Mouse (Mus musculus): Measurements from ENCODE around the gene Gm49425.
"Not testable (repeated sequence)": the region's sequence is repeated elsewhere in the genome, so short reads cannot be mapped to it uniquely, and the experiment has no call there.

Gm49425 gene

DNA sequence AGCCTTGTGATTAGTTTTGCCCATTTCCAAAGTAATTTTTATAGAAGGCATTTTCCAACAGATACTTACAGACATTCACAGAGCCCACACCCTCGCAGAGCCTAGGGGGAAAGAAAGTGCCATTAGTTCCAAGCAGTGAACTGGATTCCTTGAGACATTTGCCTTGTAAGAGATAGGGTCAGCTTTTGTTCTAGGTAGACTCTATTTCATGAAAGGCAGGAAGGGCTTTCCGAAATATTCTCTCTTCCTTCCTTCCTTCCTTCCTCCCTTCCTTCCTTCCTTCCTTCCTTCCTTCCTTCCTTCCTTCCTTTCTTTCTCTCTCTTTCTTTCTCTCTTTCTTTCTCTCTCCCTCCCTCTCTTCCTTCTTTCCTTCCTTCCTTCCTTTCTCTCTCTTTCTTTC is at the start of gene Gm49425:
TSS of gene Gm49425 (minus strand) at position 101 of the 400 bp plus-strand sequence.
- DNase-seq: not testable (repeated sequence)

DNA sequence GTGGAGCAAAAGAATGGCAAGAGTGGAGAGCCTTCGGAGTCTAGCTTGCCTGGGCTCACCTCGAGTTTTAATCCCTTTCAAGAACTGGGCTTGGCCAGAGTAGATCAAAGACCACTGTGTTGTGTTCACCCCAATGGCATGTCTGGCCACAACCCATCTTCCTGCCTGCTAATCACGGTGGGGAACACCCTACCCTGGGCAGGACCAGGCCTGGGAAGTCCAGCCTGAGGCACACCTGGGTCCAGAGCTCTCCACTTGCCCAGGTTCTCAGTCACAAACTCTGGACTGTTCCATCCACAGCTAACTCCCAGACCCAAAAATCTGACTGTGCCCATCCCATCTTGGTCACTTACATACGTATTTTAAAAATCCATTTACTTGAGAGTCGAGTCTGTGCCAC is 45.8 kb upstream of the Gm49425 start, which contains the start of gene Krt90:
TSS of gene Krt90 (minus strand) at position 101 of the 400 bp plus-strand sequence.
- no peak for DNase-seq

DNA sequence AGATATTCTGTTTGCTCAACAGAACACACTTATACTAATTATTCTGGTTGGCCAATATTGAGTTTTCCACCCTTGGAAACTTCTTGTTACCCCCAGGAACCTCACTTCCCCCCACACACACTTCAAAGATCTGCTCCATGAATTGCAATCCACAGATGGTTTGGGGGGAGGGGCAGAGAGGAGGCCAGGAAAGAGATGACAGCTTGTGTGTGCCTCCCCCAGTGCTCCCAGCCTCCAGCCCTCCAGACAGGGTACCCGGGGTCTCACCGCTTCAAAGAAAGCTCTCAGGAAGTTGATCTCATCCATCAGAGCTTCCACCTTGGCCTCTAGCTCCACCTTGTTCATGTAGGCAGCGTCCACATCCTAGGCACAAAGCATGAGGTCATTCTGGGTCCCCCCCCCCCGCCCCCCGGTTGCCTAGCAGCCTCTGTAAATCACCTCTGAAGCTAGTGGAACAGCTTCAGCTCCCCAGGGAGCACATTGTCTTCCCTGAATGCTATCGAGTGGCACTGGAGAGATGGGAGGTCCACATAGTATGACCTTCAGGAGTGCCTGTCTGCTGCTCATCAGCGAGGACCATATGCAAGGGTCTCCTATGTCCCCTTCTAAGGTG is 41.1 kb upstream of the Gm49425 start:
- DNase-seq: no peak

DNA sequence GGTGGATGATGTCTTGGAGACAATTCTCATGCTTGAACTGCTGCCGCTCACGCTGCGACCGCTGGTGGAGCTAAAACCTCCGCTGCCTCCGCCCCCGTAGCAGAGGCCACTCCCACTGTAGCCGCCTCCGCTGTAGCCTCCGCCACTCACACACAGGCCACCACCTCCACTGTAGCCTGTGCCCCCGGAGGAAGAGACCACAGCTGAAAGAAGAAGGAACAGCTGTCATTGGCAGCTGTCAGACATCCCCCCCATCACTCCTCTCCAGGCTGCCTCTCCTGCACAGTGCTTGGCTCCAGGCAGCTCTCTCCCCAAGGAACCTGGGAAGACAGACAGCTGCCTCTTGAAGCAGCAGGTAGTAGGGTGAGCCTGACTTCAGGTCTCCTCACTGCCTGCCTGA is 36.1 kb upstream of the Gm49425 start:
- peak; percentile 23 for DNase-seq

DNA sequence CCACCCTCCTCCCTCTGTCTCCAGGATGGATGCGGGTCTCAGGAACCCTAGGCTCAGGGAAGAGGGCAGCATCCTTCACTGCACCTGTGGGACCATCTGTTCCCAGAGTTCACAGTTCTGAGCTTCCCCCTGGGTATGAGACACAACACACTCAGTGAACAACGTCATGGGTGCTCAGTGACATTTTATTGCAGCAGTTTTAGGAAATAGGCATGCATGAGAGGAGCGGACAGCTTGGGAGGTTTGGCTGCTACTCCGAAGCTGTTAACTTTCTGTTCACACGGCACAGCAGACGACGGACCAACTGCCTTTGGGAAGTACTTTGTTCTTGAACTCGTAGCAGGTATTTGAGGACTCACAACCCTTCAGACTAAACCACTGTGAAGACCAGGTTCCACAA is 35.1 kb upstream of the Gm49425 start:
- peak; percentile 20 for DNase-seq

DNA sequence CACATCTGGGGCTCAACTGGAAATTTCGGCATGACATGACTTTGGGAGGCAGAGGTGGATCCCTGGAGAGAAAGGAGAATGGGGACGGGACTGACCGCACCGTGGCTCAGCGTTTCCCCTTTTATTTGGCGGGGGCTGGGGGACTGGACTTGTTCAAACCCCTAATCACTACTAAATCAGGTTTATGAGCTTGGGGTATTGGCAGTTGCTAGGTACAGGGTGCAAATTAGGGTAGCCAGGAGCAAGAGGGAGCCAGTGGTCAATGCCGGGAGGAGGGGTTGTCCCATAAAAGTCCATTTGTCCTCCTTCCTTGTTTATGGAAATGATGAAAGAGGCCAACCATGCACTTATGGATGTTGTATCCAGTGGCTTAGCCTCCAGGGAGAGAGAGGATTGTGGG is 33.5 kb upstream of the Gm49425 start, which contains the start of gene Krt82:
TSS of gene Krt82 (minus strand) at position 101 of the 400 bp plus-strand sequence.
- DNase-seq: no peak

DNA sequence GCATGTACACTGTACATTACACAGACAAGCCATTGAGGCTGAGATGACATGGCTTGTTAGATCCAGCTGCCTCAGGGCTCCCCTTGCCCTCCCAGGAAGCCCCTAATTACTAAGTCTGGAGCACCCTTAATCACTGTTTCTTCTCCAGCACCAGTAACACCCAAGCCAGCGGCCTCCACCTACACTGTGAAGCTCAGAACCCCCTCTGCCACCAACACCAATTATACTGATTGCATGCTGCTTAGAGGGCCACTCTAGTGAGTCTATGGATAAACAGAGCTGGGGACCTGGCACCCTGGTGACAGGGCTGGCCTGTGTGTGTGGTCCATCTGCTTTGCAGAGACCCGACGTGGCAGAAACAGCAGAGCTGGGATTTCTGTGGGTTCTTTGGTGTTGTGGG is 27.4 kb upstream of the Gm49425 start:
- DNase-seq: no peak

DNA sequence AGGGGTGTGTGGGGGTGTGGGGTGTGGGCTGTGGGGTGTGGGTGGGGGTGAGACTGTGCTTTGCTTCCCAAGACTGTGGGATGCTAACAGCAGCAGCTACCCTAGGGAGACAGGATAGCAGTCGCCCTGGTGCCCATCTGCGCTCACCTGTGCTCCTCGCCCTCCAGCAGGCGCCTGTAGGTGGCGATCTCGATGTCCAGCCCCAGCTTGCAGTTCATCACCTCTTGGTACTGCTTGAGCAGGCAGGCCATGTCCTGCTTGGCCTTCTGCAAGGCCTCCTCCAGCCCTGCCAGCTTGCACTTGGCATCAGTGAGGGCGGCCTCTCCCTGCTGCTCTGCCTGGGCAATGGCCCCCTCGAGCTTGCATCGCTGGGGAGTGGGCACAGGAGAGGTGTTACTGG is 25.5 kb upstream of the Gm49425 start:
- DNase-seq: no peak

DNA sequence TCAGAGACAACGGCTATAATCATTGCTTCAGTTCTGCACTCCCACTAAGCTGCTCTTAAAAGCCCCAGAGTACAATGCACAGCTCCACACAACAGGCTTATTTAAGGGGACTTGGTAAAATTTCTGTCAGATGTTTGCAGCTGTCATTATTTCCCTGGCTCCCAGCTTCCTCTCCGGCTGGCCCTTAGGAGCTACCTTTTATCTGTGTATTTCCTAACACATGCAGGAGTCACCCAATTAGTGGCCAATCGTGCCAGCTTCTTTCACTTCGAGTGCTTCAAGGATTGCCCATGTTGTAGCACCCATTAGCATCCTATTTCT is 21.5 kb upstream of the Gm49425 start:
- DNase-seq: no peak

DNA sequence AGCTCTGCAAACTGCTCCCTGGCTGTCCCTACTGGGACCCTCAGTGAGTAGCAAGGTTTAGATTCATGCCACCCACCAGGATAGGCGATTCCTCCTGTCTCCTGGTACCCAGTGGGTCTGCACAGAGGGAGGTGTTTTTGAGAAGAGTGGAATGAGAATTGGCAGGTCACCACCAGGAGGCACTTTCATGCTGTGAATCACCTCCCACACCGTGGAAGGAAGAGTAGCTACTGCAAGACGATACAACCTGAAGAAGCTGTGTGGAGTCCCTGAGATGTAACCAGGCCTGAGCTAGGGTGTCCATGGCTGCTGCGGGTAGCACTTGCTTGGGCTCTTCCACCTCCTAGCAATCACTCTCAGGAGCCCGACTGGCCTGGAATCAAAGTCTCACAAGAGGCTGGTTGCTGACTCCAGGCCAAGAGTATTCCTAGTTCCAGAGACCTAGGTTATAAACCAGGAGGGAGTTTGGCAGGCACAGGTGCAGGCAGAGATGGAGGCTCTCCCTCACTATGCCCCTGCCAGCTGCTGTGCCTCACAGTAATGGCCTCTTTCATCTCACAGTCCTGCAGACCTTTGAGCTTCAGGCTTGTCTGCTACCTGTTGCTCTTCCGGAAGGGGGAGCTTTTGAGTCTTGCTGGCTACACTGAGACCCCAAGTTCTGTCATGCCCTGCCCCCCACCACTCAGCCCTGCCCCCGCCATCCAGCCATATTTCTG is 21.0 kb upstream of the Gm49425 start:
- no peak for DNase-seq

DNA sequence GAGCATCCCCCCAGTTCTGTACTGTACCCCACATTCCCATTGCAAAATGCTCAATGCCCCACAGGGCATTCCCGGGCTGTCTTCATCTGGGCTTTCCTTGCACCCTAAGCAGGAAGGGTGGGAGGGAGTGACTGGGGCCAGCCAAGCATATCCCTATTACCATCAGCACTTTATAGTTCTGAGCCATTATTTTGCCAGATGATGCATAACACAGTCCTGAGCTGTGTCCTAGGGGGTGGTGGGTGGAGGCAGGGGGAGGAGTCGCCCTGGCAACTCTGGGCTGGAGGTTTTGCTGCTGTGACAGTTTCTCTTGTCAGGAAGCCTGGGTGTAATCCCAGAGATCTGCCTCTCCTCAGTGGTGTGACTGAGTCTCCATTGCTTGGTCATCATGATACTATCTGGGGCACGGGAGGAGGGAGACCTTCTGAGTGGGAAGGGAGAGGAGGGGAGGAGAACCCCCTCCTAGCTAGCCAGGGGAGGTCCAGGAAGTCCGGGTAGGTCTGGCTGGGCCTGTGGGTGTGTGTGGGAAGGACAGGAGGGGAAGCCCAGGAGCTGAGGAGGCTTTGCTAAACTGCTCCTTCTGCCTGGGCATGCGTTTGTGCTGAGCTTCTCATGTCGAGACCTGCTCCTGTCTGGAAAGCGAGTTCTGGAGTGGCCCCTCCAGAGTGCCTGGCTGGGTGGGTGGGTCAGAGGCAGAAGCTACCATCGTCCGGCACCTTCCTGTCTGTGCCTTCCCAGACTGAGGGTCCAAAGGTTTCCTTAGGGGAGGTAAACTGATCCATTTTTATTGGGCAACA is 19.2 kb upstream of the Gm49425 start:
- DNase-seq: no peak

DNA sequence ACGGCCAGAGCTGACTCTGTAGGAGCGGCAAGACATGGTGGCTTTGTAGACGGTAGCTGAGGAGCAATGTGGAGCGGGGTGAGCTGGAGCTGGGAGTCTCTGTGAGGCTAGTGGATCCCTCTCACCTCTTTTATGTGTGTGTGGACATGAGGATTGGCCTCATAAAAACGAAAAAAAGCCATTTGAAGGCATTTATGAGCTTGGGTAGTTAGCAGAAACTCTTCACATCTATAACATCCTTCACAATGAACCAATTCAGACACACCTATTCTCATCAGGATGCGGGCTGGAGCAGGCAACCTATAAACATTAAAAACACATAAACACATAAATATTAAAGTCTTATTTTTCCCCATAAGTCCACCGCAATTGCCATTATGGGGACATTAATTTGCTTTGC is 15.7 kb upstream of the Gm49425 start, which contains the start of gene Krt84:
TSS of gene Krt84 (minus strand) at position 101 of the 400 bp plus-strand sequence.
- DNase-seq: no peak

DNA sequence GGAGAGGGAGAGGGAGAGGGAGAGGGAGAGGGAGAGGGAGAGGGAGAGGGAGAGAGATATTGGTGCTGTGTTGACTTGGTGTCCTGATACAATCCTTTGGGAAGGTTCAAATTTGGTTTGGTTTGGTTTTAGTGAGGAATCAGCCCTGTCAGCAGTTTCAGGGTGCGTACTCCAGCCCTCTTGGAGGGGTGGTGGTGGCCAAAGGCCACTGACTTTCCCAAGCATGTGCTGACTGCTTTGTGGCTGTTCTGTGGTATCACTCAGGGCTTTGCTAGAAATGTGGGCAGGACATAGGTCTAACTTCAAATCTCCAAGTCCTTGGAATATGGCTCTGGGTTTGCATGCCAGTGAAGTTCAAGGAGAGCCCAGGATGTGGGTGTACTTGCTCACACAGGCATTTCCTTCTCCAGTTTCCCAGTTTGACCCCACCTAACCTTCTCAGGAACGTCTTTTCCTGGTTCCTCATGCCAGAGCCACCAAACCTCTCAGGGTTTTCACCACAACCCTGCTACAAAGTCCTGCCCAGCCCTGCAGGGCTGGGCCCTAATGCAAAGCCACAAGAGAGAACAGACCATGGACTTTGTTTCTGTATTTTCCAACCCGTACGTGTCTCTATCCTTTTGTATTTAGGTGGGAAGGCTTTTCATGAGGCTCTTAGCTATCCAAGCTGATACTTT is 5.6 kb upstream of the Gm49425 start:
- no peak for DNase-seq

DNA sequence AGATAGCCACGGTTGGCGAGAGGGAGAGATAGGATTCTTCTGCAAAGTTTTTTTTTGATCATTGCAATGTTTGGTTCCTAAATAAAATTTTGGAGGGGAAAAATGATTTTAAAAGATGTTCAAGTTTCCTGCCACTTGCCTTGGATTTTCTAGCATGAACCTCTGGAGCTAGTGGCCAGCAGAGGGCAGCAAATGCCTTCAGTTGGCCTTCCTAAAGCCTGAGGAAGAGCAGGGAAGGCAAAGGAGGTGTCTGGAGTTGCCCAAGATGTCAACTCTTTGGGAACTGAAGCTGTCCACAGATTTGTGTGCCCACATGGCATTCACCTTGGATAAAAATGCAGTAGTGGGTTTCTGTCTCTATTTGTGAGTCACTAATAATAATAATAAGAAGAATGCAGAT is 2.7 kb upstream of the Gm49425 start:
- peak; percentile 58 for DNase-seq

DNA sequence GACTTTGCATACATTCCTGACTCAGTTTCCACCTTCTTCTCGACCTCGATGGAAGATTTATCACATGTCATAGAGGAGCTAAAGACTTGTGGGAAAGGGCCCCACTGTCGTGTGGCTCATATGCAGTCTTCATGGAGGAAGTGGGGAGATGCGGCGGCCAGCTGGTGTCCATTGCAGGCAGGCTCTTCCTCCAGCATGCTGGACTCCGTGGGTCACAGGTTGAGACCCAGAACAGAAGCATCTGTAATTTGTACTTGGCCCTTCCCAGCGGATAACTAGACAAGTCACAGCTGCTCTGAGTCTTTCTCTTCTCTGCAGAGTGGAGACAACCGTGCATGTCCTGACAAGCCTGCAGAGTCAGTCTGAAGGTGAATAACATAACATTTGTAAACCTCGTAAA is 8.8 kb downstream of the Gm49425 start:
- no peak for DNase-seq

DNA sequence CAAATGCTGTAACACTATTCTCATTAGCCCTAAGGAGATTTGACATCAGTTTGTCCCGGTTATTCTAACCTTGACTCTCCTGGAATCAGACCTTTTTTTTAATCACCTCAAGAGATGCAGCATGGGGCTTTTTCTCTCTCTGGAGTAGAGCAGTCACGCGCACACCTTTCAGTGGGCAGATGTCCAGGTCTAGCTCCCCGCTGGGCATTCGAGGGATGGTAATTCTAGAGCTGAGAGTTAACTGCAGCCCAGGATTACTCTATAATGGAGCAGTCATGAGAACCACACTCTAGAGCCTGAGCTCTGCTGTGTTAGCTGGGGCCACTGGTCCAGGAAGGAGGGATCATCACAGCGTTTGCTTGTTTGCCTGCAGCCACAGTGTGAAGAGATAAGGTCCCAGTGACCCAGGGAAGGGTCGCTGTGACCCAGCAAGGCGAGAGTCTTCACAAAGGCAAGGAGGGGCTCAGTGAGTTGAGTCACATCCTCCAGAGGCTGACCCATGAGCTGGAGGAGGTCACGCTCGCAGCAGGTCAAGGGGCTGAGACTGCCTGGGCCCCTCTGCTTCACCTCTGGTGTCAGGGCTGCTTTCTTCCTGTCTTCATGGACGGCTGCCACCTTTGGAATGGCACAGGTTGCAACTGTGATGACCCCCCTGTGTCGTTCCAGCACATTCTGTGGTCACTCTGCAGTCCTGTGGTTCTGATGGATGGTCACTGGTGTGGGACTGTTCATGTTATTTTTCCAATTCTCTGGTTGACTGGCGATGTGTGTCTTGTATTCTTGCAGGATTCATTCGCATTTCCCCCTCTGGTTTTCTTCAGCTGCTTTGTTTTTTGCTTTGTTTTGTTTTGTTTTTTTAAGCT is 9.9 kb downstream of the Gm49425 start:
- no peak for DNase-seq

DNA sequence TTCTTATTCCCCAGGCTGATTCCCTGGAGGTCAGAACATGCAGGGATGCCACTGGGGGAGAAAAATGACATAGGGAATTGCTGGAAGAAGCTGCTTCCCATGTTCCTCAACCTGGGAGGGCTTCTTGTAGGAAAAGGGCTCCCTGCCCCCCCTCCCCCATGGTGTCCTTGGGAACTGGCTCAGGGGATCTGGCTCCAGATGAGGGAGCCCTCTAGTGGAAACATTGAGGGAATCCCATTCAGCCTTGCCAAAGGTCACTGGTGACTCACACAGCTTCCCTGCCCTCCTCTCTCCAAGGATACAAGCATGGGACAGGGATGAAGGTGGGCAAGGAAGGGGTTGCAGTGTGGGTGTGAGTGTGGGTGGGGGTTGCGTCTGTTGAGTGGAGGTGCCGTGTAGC is 19.9 kb downstream of the Gm49425 start:
- no peak for DNase-seq

DNA sequence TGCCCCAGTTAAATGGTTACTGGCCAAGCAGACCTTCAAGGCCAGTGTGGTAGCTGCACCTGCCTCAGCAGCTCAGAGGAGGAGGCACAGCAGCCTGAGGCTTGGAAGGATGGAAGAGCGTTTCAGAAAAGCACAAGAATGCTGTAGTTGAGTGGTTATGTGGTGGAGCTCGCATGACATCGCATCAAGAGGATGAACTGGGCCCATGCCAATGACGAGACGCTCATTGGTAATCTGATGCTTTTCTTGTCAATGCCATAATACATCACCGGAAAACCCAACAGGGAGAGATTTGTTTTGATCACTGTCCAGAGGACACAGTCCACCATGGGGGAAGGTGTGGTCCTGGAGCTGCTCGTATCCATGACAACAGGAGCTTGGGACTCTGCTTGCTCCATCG is 21.8 kb downstream of the Gm49425 start:
- no peak for DNase-seq

DNA sequence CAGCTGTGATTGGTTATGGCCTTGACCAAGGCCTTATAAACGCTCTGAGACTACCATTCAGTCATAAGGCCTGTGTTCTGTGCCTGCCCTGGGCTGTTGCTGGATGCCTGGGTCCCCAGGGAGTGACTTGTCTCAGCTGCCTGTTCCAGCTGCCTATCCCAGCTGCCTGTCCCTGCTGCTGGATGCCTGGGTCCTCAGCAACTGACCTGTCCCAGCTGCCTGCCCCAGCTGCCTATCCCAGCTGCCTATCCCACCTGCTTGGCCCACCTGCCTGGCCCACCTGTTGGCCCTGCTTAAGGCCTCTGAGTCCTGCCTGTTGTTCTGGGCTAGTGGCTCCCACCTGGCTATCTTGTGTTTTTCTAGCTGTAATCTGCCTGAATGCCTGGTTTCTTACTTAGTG is 22.9 kb downstream of the Gm49425 start:
- no peak for DNase-seq

DNA sequence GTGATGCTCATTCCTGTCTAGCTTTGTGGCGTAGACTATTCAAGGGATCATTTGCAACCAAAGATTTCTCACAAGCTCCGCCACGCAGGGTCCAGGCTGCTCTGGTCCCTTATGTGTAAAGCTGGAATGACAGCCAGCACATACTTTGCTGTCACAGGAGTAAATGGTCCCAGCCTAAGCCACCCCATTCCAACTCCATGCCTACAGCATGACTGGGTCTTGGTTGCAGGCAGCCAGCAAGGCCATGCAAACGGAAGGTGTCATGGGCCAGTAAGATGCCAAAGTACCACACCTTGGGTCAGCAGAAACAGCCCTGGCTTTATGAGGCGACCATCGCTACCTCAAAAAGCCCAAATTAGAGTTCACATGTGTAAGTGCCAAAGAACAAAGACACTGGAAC is 23.3 kb downstream of the Gm49425 start:
- no peak for DNase-seq

DNA sequence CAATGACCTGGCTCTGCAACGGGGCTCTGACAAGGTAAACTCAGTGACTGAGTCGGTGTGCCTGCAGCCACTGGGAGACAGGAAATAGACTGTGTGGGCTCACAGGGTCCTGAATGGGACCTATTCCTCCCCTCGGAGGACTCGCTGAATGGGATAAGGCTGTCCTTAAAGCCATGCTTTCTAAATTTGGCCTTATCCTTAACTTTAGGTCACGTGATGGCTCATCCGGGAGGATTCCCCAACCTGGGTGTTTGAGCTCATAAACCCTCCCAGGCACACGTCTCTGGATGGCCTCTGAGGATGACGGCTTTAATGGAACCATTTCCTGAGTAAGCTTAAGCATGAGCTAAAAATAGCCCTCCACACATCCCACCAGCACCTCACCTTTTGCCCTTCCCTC is 24.3 kb downstream of the Gm49425 start:
- no peak for DNase-seq

DNA sequence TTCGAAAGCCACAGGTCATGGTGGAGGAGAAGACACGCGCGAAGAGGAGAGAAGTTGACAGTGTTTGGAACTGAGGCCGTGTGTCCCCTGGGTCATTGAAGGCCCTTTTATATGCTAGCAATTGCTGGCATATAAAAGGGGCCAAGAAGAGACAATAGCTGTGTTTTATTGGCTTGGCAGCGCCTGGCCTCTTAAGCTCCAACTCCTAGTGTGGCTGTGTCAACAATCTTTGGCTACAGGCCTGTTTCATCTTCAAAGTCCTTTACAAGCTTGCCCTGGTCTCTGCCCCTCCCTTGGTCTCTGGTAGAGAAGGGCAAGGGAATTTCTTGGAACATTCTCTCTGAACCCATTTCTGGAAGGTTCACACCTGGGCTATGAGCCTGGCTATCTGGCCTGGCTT is 25.6 kb downstream of the Gm49425 start, which contains the start of gene Krt83:
TSS of gene Krt83 (minus strand) at position 82 of the 400 bp plus-strand sequence.
- DNase-seq: no peak
